Mouse (Mus musculus) kidney, adult 9 months (tissue): ENCODE results near the gene Rcbtb1.
"Not testable (repeated sequence)": the region's sequence is repeated elsewhere in the genome, so short reads cannot be mapped to it uniquely, and the experiment has no call there.

Experiments
- DNase-seq: peaks from one replicate; pipeline ENCODE4 v3.0.0; 2022

The Rcbtb1 gene

DNA sequence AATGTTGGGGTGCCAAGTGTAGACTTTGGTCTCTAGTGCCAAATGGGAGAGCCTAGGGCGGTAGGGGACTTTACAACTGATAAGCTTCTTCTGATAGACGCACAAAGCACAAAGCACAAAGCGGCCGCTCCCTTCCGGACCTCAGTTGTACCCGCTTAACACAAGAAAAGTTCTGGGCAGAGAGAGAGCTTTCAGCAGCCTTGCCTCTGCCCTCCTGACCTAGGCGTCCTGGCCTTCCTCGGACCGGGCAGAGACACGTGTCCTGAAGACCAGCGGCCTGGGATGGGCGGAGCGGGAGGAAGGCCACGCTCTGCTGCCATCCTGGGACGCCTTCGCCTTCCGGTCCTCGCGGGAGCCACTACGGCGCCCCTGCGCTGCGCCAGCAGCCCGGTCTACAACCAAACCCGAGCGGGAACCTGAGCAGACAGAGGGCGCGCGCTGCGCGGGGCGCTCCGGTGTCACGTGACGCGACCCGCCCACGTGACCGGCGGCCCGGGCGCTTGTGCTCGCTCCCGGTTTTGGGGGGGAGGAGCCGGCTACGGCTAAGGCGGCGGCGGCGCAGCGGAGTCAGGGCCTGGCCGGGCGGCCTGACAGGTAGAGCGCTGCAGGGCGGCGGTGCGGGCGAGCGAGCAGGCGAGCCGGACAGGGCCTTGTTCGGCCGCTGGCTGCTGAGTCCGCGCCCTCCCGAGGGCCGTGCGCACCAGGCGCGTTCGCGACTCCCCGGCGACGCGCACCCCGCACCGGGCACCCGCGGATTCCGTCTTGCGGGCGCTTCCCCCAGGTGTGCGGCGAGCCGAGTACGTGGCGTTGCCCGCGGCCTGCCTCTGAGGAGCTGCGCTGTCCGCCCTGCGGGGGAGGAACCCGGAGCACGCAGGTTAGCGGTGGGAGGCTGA lies at the start of gene Rcbtb1:
Gene Rcbtb1 (plus strand): TSS at position 499 of the 893 bp plus-strand sequence.
- DNase-seq, result peak; percentile 96

DNA sequence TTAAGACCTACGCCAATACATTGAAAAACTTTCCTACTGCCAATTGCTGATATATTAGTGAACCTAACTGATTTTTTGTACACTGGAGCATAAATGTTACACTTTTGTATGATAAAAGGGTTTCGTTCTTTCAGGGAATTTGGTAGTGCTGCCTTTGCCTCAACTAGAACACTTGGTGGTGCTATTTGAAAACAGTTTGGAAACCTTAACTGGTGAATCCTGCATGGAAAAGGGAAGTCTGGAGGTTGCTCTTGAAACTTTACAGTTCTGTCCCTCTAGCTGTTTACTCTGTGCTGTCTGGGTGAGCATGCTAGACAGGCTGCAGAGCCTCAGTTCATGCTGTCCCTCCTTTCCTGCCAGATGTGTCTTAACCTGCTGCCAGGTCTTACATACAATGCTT lies 45.4 kb upstream of the Rcbtb1 start:
- peak; percentile 29 for DNase-seq

DNA sequence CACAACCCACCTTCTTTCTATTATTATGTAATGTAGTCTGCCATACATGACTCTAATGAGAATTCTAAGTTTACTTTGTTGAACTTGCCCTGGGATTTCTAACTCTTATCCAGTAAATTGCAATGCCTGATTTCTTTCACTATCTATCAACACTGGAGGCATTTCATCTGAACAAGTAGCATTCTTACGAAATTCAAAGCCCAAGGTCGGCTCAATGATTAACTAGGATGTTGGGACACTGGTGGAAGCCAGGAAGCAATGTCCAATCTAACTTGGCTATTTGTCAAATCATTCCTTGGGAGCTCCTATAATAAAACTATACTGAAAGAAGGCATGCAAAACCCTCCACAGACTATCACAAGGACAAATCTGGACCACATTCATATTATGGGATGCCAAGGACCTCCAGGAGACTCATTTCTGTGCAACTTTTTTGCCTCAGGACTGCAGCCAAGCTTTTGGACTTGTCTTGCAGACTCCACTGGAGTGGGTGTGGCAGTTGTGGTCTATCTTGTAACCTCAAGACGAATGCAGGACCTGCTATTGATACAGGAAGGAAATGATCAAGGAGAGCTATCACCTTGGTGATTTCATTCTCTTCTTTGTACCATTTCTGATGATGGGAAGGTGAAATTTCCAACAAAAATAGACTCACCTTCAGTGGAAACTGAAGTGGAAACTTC lies 43.9 kb upstream of the Rcbtb1 start:
- peak; percentile 91 for DNase-seq

DNA sequence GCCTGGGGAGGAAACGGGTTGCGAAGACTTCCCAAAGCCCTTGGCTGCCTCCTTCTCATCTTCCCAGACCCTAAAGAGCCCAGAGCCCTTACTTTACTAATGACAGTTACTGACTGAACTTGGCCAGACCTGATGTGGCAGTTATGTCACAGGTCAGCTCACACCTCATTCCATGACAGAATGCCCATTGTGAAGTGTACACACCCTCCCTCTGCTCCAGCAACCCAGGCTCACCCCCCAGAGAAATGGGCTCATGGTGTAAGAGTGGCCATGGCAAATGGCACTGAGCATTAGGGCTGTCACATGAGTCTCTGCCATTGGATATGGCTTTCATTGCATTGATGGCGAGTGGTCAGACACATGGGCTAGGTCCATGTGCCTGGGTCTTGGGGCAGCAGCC lies 22.4 kb upstream of the Rcbtb1 start, which contains the start of gene Gm5142:
Gene Gm5142 (minus strand): TSS at position 101 of the 400 bp plus-strand sequence.
- no peak for DNase-seq

DNA sequence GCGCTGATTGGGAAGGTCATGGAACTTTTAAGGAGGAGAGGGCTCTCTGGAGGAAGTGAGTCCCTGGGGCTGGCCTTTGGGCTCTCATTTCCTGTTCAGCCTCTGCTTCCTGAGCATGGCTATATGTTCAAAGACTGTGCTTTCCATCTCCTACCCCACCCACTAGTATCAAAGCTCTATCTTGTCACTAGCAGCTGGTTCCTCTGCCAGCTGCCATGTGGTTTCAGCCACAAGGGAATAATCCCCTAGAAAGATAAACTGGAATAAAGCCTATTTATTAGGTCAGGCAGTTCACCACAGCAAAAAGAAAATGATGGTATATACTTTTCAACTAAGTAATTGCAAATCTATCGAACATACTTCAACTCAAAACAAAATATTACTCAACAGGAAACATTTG lies 18.3 kb upstream of the Rcbtb1 start:
- no peak for DNase-seq

DNA sequence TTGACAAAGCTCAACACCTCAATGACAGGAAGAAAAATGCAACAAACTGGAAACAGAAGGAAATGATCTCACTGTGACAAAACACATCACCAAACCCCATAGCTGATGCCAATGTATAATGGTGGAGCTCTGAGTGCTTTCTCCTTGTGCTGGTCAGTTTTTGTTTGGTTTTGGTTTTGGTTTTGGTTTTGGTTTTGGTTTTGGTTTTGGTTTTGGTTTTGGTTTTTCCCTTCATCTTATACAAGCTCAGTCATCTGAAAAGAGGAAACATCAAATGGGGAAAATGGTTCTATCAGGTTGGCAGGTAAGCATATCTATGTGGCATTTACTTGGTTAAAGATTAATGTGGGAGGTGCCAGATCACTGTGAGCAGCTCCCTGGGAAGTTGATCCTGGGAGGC lies 15.5 kb upstream of the Rcbtb1 start:
- no peak for DNase-seq

DNA sequence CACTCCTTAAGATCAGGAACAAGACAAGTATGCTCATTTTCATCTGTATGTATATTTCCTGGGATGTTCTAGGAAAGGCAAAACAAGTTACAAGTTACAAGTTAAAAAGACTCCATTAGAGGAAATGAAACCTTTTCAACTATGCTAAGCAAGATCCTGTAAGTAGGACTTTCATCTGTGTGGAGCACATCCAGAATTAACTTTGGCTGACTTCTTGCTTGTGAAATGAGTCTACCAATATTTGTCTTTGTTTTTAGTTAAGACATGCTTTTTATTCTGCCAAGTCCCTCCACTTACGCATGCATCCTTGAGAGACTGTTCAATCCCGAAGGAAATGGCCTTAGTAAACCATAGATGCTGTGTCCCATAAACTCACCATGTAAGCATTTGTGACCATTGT lies 14.9 kb upstream of the Rcbtb1 start:
- no peak for DNase-seq

DNA sequence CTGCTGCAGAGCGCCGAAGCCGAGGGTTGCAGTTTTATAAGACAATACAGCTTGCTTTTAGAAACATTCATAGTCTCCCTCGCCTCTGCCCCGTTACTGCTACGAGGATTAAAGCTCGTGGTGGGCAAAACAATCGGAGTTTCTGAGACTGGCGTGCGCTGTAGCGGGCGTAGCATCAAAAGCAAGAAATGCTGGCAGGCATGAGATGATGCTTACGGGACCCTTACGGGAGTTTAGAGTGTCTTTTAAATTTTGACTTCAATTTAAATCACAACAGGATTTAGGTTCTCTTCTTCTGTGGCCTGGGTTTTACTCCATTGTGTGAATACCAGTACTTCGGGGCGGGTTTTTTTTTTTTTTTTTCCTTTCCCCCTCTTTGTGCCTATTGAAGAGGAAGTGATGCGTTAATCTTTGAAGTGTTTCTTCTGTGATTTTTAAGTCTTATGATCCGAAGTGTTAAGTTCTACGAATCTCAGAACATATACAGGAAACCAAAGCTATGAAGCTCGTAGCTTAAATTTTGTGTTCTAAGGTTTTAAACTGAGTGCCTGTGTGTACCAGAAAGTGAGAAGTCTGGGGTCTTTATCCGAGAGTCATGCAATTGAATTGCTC lies 701 bp downstream of the Rcbtb1 start:
- DNase-seq, result no peak

DNA sequence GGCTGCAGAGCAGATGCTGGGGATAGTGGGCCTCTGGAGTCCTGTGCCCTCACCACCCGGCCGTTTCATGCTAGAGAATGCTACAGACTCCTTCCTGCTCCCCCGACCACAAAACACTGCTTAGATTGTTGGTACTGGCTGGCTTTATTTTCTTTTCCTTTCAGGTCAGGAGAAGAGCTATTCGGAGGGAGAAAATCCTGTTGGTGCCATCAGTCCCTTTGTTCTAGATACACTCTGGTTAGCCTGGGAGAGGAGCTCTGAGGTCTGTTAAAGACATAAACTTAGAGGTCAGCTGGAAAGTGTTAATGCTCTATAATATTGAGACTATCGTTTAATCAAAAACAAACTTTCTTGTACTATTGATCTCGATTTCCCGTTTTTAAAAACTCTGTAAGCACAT lies 4.5 kb downstream of the Rcbtb1 start:
- no peak for DNase-seq

DNA sequence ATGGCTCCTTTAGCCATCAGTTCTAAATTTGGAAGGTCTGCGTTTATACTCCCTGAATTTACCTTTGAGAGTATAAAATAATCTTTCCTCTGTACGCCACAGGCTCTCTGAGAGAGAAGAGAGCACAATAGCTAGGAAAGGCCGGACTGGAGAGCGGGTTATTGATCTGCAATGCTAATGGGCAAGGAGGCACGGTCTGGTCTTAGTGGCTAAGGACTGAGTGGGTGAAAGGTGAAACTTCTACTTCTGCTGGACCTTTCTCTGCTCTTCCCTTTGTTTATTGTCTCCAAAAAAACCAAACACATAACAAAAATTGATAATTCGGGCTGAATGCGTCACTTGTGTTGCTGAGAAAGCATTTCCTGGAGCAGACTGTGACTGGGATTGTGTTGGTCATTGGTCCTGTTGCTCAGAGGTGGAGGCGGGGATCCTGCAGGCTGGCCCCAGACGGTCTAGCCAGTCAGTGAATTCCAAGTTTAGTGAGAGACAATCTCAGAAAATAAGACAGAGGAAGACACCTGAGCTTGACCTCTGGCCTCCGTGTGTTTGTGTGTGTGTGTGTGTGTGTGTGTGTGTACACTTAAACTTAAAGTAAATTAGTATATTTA lies 5.1 kb downstream of the Rcbtb1 start:
- no peak for DNase-seq

DNA sequence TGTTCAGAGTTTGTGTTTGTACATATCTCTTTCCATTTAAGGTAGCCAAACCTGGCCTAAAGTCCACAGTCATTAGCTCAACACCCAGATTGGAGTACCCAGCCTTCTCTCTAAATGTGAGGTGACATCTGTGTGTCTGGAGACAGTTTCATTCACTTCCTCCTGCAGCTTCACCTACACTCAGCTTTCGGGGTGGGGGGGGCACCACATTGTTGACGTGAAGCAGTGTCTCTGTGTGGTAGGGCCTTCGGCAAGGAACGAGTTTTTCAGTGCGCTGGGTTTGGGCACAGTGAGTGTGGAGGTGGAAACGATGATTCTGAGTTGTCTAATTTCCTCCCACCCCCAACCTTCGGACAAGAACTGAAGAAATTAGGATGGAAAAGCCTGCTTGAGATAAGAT lies 8.0 kb downstream of the Rcbtb1 start:
- no peak for DNase-seq

DNA sequence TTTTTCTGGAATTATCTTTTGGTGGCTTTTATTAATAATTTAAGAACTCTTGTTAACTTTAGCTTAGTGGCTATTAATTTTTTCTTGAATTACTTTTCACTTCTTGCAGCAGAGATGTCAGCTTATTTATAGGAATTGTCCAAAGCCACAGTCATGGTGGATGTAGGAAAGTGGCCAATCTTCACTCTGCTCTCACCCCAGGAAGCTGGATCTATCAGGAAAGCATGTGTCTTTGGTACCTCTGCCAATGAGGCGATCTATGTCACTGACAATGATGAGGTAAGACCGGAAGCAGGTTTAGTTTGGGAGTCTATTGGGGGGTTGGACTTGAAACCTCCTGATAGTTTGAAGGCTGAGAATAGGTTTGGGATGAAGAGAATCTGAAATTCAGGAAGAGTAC lies 8.8 kb downstream of the Rcbtb1 start:
- DNase-seq, result no peak

DNA sequence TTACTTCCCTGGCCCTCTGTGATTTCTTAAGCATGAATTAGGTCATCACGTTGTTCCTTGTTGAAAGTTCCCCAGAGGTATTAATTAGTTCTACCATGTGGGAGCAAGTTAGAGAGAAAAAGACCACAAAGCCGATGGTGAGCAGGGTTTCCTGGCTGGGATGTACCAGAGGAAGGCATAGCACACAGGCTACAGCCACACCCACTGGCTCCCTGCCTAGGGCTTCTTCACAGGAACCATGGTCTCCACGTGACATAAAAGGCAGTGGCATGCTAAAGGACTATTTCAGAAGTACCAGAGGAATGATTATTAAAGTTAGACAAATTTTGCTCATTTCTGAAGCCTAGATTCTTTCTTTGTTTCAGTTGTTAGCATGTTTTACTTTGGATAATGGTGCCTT lies 18.2 kb downstream of the Rcbtb1 start:
- DNase-seq, result peak; percentile 16

DNA sequence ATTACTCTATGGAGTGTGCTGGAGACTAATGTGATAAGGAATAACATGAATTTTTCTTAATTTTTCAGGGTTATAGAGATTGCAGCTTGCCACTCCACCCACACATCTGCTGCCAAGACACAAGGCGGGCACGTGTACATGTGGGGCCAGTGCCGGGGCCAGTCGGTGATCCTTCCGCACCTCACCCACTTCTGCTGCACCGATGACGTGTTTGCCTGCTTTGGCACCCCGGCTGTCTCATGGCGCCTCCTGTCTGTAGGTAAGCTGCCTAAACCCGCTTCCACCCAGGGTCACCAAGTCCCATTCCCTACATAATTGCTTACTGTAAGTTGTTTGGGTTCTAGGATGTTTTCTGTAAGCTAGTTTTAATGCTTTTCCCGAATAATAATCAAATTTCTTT lies 25.2 kb downstream of the Rcbtb1 start:
- DNase-seq, result no peak

DNA sequence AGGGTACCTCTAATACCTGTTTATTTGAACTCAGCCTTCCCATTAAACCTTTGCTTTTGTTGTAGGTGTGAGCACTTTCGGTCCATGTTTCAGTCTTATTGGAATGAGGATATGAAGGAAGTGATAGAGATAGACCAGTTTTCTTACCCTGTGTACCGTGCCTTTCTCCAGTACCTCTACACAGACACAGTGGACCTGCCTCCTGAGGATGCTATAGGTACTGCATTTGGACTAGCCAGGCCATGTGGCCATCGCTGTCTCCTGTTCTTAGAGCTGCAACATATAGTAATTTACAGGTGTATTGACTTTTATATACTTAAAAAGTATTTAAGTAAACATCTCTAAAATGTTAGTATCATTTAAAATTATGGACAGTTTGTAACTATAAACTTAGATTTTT lies 28.8 kb downstream of the Rcbtb1 start:
- DNase-seq, result no peak

DNA sequence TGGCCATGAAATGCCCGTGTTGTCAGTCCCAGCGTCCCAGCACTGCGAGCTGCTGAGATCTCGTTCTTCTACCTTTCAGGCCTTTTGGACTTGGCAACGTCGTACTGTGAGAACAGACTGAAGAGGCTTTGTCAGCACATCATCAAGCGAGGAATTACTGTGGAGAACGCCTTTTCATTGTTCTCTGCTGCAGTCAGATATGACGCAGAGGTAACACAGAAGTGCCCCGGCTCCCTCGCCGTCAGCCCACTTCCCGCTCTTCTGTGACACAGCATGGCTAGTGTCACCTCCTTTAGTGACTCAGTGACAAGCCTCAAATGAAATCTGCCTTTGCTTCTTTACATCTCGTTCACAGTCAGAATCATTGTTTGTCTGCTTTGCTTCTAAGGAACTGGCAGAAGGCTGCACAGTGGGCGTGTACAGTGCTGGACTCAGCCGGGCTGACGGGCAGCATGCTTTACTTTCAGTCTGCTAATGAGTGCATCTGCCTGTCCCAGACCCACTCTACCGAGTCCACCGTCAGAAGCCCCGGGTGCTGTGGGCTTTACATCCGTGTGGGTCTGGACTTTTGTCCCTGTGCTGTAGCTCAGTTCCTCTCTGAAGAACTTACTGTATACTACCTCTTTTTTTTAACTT lies 29.4 kb downstream of the Rcbtb1 start:
- DNase-seq, result no peak

DNA sequence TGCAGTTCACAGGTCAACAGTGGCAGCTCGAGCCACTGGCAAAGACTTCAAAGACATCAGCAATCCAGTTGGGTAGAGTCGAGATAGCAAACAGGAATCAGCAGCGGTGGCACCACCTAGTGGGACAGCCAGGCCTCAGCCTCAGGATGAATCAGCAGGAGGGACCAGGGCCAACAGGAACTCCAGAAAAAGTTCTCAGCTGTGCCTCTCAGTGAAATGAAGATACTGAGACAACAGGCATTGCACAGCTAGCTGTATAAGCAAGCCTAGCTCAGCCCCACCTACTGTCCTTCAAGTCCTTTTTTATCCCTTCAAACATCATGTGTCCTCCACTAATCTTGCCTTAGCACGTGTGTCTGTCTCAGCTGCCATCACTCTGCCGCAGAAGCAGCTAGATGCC lies 31.0 kb downstream of the Rcbtb1 start:
- DNase-seq, result peak; percentile 29

DNA sequence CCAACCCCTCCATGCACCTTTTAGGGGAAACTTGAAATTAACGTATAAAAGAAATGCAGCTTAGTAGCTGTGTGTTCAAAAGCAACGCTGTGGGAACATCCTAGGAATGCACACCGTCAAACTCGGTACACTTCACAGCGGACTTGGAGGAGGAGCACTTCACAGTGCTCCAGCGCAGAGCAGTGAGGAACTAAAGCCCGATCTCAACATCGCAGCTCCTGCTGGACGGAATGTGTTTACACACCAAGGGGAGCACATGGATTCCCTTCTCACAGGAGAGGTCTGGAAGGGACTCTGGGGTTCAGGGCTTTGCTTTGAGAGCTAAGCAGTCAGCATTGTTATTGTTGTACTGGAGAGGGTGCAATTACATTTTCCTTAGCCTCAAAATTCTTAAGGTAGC lies 32.6 kb downstream of the Rcbtb1 start:
- DNase-seq, result no peak

DNA sequence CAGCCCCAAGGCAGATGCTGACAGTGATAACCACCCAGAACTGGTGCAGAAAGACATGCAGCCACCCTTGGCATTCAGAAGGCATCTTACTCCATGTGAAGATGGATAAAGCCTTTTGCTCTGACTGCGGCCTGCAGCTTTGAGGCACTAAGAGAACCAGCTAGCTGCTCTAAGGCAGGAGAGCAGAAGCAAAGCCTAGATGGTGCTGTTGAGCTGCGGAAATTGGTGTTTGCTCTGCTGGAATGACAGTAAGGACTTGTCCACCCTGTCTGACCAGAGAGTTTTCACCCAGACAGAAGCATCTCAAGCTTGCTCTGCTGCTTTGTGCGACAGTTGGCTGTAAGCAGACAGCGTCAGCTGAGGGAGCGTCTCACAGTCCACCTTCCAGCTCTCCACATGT lies 49.3 kb downstream of the Rcbtb1 start:
- not testable (repeated sequence) for DNase-seq

DNA sequence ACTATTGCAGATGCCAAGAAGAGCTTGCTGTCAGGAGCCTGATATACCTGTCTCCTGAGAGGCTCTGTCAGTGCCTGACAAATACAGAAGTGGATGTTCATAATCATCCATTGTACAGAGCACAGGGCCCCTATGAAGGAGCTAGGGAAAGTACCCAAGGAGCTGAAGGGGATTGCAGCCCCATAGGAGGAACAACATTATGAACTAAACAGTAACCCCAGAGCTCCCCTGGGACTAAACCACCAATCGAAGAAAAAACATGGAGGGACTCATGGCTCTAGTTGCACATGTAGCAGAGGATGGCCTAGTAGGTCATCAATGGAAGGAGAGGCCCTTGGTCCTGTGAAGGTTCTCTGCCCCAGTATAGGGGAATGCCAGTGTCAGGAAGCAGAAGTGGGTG lies 54.9 kb downstream of the Rcbtb1 start:
- DNase-seq, result not testable (repeated sequence)

DNA sequence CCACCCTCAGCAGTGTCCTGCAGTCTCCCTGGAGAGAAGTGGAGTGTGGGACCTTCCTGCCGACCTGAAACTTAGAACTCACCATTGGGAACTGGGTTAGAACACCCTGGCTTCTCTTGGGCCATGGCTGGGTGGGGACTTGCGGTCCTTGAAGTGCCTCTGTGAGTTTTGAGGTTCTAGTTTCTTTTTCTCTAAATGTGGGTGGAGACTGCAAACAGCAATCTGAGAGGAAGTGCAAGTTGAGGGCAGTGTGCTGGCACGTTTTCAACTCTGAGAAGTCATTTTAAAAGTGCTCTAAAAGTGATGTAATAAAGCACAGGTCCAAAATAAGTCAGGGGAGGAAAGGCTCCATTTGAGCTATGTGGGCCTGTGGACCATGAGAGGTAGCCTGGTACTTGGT lies 59.0 kb downstream of the Rcbtb1 start, which contains the start of gene Gm6904:
Gene Gm6904 (minus strand): TSS at position 161 of the 400 bp plus-strand sequence.
- DNase-seq, result peak; percentile 44

DNA sequence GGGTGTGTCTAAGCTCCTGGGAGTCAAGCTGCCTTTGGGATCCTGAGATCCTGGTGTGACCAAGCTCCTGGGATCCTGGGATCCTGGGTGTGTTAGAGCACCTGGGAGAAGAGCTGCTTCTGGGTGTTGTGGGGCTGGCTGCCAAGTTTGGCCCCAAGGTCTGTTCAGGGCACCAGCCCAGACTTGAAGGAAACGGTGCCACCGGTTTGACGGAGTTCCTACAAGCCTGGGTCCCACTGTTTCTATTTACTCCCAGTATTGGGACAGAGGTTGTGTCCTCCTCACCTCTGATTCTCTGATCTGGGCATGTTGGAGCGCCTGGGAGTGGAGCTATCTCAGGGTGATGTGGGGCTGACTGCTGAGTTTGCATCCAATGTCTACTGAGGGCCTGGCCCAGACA lies 74.0 kb downstream of the Rcbtb1 start:
- DNase-seq, result not testable (repeated sequence)
